Mouse (Mus musculus) regulatory T cell (primary cell): ENCODE measurements around the gene Trim10.
"Not testable (repeated sequence)": the region's sequence is repeated elsewhere in the genome, so short reads cannot be mapped to it uniquely, and the experiment has no call there.

Experiments used
- in situ Hi-C: fragments of 300-600 bp; cut with MboI, MseI; formaldehyde crosslinking; loops from one replicate; pipeline ENCODE4 v1.15.1; 2025; ENCODE audit warnings: high pct_unique_total_duplicates

Trim10 gene

DNA sequence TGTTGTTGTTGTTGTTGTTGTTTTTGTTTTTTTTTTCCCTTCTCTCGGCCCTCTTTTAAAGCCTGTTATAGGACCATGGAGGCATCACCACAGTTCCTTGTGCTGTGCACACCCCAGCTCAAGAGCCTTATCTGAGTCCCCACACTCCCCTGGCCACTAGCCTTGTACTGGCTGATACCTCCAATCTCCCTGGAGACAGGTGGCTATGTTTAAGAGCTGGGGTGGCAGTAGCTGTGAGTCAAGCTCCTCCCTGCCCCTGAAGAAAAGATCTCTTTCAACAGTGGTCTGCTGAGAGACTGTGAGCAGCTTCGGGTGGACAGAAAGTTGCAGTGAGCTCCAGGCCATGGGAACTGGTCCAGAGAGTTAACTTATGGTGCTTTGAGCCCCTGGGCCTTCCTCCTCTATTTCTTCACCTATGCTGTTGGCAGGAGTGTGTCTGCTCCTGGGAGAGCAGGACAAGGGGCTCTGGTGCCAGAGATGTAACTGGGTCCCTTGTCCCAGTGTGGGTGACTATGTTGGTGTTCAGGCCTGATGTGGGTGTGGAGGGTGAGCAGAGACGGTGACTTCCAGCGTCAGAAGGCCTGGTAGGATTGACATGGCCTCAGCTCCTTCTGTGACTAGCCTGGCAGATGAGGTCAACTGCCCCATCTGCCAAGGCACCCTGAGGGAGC, at the start of gene Trim10:
Gene Trim10 (plus strand): TSS at position 291 of the 671 bp plus-strand sequence.
- in situ Hi-C loops = no loop called here

DNA sequence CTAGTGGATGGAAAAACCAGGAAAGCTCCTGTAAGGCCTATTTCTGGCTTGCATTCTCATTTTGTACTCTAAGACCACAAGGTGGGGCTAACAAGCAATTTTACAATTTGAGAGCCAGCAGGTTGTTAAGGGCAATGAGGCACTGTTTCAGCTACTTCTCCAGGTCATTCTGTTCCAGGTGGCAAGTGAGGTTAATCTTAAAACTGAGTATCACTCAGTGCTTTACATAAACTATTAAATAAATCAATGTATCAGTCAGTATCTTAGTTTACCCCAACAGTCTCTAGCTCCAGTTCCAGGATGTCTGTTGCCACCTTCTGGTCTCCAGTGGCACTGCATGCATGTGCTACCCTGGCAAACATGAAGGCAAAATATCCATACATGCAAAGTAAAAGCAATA, 45.4 kb upstream of the Trim10 start:
- in situ Hi-C loops = no loop called here

DNA sequence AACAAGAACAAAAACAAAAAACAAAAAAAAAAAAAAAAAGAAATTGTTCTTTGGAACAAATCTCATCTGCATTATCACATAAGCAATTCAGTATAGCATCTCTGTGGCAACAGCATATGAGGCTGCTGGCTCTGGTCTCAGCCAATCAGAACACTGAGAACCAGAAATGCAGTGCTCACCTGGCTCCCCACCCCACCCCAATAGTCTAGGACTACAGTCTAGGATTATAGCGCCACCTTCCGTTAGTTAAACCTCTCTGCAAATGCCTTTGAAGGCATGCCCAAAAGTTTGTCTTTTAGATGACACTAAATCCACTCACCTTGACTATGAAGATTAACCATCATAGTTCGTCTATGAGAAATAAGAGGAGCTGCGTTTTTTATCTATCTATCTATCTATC, 43.8 kb upstream of the Trim10 start:
- in situ Hi-C loops = no loop called here

DNA sequence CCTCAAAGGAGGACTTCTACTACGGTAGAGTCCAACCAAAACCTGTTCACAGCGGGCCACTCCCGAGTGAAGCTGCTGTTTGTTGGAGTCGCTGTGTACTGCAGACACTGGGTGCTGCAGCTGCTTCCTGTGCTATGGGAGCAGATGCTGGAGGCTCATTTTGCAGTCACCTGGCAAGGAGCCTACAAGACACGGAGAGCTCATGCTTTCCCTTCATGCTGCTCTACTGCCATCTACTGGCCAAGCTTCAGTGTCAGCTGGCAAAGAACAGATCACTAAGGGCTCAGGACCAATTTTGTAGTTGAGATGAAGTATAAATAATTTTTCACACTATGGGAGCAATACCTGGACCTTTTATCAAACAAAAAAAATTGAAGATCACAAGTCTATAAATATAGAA, 43.4 kb upstream of the Trim10 start:
- in situ Hi-C loops = not testable (repeated sequence)

DNA sequence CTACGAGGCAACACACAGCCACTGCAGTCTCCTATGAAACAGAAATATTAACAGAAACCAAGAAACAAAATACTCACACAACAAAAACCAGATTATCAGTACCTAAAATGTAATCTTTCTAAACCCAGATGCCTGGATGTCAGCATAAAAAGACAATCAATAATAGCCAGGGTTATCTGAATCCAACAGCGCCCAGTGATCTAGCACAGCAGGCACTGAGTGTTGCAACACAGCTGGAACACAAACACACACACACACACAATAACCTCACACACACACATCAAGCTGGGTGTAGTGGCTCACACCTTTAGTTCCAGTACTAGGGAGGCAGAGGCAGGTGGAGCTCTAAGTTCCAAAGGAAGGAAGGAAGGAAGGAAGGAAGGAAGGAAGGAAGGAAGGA, 40.9 kb upstream of the Trim10 start:
- in situ Hi-C loops = no loop called here

DNA sequence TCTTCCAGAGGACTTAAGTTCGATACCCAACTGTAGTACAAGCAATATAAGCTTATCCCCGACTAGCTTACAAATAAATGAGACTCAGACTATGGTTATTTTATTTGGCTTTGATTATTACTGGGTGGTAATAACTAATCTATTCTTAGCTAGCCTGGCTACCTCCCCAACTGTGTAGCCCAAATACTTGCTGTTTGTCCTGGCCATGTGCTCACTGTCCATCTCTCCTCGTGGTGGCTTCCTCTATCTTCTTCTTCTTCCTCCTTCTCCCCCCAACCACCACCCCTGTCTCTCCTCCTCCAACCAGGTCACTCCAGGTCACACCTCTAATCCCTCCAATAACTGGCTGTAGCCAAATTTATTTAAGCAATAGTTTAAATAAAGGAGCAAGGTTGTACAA, 38.9 kb upstream of the Trim10 start:
- in situ Hi-C loops = no loop called here

DNA sequence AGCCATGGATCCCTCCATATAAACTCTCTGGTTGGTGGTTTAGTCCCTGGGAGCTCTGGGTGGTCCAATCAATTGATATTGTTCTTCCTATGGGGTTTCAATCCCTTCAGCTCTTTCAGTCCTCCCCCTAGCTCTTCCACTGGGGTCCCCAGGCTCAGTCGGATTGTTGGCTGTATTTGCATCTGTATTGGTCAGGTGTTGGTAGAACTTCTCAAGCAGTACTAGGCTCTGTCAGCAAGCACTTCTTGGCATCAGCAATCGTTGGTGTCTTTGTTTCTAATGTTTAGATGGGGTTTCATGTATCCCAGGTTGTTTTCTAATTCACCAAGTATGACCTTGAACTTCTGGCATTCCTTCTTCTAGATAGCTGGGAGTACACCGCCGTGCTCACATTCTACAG, 36.7 kb upstream of the Trim10 start:
- in situ Hi-C loops = no loop called here

DNA sequence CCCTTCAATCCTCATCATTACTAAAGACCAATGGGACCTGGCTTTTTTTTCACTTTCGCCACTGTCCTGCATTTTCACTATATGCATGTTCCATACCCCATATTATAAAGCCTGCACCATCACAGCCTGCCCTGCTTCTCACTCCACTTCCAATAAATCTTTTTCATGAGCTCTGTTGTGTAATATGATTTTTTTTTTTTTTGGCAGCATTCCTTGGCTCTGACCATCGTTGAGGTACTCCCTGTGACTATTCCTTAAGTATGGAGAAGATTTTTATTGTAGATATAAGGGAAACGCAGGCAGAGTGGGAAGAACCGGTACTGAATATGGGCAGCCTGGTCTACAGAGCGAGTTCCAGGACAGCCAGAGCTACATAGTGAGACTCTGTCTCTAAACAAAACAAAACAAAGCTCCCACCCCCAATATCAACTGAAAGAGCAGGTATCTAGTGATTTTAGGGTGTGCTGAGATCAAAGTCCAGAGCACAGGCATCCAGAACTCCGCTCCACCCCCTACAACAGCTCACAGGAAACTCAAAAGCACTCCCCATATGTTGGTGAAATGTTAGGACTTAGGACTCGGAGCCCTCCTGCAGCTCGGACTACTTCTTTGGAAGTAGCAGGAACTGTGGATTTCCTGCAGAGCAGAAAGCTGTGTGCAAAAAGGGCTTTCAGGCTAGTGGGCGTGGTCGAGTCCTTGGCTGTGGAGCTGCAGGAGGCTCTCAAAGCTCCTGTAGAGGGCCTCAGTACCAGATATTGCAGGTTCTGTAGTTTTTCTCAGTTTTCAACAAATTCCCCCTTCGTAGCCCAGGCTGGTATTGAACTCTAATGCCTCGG, 33.6 kb upstream of the Trim10 start:
- in situ Hi-C loops = no loop called here

DNA sequence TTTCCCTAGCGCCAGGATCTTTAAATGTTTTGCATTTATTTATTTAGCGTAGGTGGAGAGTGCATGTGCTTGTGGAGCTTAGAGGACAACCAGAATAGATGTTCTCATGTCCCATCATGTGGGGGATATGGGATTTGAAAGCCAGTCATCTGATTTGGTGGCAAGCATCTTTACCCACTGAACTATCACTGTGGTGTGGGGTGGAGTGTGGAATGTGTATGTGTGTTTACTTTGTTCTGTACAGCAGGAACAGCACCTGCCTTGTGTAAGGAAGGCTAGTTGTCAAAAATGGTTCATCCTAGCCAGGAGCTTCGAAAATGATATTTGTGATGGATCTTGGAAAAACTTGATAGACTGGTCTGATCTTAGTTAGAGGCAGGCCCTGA, 33.0 kb upstream of the Trim10 start:
- in situ Hi-C loops = no loop called here

DNA sequence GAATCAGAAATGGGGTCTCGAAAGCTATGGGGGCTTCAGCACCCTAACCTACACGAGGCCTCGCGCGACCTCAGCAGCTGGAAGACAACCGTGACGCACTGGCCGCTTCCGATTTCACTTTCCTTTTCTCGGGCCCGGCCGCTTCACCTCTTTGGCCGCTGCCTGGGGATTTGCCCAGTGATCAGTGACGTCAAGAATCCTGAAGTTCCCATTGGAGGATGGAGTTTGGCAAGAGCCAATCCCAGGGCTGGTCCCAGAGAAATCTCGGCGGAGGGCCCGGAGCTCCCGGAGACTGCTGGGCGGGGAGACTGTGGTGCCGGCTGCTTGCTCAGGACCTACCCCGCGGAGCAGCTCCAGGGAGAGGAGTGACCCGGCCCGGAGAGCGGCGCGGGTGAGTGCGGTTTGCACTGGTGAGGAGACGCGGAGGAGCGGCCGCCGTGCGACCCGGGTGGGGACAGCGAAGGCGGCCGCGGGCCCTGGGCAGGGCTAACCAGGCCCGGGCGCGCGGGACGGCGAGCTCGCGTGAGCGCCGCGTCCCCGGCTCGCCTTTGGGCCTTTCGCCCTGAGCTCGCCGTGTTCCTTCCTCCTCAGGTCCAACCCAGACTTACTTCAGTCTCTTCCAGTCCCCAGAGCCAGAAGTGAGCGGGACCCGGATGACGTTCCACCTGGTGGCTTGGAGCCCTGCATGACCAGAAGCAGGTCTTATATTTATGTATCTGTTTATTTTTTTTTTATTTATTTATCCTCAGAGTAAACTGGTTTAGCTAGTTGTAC, 32.3 kb upstream of the Trim10 start, which contains the start of gene Trim26:
Gene Trim26 (plus strand): TSS at position 261 of the 774 bp plus-strand sequence.
- in situ Hi-C loops = no loop called here

DNA sequence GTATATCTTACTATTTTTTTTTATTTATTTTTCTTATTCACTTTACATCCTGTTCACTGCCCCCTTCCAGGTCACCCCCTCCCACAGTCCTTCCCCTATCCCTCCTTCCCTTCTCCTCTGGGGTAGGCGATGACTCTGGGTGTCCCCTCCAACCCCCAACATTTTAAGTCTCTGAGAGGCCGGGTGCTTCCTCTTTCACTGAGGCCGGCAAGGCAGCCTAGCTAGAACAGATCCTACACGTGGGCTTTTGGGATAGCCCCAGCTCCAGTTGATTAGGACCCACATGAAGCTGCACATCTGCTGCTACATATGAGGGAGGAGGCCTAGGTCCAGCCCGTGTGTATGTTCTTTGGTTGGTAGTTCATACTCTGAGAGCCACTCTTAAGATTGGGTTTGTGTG, 30.4 kb upstream of the Trim10 start:
- in situ Hi-C loops = no loop called here

DNA sequence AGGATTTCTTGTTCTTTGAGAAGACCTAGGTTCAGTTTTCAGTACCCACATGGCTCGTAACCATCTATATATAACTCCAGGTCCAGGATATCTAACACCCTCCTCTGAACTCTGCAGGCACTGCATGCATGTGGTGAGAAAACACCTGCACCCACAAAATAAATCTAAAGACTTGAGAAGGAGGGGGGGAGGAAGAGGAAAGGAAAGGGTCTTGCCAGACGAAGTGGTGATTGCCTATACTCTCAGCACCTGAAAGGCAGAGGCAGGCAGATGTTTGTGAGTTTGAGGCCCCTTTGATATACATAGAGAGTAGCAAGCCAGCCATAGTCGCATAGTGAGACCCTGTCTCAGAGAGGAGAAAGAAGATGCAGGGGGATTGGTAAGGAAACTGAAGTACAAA, 29.4 kb upstream of the Trim10 start:
- in situ Hi-C loops = no loop called here

DNA sequence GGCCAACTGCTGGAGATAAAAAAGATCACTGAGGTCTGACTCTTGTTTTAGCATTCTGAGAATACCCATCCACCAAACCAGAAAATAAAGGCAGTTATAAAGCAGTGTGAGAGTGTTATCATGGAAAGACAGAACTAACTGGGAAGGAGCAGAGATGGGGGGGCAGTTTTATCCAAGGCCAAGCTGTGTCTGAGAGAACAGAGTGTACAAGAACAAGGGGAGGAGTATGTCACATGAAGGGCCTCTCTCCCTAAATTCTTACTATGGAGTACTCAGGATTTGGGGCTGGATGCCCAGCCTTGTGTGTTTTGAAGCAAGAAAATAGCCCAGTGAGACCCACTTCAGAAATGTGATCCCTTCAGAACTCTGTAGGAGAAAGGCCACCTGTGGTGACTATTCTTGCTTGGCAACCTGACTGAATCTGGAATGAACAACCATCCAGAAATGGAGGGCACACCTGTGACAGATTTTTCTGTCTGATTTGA, 28.4 kb upstream of the Trim10 start:
- in situ Hi-C loops = no loop called here

DNA sequence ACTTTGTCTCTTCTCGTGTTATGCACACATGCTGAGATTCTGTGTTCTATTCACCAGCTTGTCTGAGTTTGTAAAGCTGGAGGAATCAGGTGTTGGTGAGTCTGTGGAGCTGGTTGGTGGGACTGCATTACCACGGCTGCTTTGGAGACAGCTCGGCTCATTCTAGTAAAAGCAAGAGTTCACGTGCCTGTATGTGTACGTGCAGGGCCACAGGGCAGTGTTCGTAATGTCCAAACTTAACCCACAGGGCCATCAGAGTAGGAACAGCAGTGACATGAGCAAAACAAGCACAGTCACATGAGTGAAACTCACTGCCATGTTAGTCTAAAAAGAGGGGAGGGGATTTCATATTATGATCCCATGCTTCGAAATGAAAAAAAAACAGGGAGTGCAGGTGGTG, 25.7 kb upstream of the Trim10 start:
- in situ Hi-C loops = no loop called here

DNA sequence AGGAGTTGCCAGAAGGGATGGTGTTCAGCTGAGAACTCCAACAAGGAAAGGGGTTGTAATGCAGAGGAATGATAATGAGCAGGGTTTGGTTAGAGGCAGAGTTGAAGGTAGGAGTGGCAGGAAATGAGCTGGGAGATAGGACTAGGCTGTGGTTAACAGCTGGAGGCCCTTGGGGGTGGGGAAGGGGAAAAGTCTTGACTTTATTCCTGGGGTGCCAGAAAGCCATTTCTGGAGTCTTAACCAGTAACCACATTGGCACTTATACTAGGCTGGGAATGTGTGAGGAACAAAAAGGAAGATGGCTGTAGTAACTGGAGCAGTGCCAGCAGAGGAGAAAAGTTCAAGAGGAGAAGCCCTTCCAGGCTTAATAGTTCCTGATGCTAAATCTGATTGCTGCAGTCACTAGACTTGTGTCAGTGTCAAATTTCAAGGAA, 25.1 kb upstream of the Trim10 start:
- in situ Hi-C loops = no loop called here

DNA sequence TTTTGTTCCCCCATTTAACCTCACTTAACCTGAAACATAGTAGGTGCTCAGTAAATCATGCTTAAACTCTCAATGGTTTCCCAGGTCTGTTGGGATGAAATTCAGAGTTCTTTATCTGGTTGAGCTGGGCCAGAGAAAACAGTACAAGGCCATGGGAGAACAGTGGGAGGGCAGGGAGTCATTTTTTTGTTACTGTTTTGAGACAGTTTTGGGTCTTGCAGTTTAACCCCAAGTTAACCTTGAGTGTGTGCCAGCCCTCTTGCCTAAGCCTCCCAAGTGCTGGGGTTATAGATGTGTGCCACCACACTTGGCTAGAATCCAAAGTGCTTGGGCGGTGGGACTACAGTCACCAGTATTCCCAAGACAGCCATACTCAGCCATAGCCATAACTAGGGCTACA, 24.6 kb upstream of the Trim10 start:
- in situ Hi-C loops = no loop called here

DNA sequence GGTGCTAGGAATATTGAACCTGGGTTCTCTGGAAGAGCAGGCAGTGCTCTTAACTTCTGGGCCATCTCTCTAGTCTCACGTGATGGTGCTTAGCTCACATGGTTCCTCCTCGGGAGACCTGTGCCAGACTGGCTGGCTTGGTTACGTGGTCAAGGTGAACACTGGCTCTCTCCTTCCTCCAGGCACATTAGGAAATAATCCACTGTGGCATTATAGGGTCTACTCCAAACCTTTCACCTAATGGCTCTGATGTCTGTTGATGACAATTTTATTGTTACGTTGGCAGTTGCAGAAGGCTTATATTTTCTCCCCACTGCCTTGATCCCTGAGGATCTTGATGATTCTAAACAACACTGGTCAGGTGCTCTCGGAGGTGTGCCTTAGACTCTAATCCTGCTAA, 20.5 kb upstream of the Trim10 start:
- in situ Hi-C loops = no loop called here

DNA sequence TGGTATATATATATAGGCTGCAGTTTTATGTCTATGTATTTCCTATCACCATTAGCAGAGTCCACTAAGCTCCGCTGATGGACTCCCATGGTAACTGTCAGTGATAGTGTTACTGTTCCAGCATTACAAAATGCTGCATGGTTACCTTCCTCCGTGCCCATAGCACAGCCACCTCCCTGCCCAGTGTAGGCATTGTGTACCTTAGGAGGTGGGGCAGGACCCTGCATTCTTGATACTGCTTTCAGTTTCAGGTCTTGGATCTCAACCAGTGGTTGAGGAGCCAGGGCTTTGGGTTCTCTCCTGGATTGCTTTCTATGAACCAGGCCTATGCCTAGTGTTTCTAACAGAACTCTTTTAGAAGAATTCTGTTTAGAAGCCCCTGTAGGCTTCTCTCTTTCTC, 19.4 kb upstream of the Trim10 start:
- in situ Hi-C loops = no loop called here

DNA sequence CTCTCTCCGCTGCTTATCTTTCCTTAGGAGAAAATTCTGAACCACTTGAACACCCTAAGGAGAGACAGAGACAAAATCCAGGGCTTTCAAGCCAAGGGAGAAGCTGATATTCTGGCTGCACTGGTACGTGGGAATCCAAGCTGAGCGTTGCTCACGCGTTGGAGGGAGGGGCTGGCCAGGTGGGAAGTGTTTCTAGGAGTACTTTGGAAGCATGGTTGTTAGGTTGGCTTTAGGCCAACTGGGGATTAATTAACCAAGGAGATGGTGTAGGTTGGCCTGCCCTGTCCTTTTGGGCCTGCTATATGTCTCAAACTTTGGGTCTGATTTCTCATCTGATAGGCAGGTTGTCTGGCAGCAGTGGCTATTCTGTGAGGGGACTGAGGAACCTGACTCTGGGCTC, 18.2 kb upstream of the Trim10 start:
- in situ Hi-C loops = no loop called here

DNA sequence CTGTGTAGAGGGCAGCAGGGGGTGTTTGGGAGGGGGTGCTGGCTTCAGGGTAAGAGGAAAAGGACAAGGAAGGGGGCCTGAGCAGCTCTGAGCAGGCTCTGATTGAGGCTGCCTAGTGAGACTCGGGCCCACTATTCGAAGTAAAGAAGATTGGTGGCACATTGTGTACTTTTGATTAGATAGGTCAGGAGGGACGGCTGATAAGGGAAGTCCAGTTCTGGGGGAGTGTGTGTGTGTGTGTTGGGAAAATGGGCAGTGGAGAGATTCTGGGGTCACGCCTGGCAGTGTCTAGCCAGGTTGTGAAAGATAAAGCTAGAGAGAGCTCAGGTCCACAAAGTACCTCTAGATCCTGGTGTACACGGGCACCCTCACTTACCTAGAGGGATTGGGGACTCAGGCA, 17.7 kb upstream of the Trim10 start:
- in situ Hi-C loops = no loop called here

DNA sequence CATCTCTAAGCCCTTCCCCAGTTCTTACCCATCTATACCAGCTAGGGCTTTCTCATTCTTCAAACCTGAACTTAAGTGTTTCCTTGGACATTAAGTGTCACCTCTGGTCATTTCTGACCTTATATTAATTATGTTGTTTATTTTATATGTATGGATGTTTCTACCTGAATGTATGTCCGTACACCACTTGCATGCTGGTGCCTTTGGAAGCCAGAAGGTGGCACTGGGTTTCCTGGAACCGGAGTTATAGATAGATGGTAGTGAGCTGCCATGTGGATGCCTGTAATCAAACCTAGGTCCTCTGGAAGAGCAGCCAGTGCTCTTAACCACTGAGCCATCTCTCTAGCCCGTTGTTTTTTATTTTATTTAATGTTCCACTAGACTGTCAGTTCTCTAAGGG, 13.9 kb upstream of the Trim10 start:
- in situ Hi-C loops = no loop called here

DNA sequence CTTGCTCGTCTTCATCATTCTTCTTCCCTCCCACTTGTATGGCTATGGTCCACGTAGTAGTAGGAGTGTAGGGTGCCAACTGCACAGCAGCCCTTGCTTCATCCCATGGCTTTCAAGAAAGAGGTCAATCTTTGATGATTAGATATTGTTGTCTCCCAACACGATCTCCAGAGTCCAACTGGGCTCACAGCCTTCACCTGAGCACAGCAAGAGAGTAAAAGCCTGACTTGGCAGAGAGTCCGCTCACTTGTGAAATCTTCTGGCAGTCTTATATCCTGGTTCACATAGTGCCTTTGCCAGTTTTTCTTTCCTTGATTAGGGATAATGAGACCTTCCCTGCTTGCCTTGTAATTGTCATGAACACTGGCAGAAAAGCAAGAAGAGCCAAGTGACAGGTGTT, 13.1 kb upstream of the Trim10 start:
- in situ Hi-C loops = no loop called here
